Mouse (Mus musculus): Measurements from ENCODE around the gene Rnf43.

The Rnf43 gene

DNA sequence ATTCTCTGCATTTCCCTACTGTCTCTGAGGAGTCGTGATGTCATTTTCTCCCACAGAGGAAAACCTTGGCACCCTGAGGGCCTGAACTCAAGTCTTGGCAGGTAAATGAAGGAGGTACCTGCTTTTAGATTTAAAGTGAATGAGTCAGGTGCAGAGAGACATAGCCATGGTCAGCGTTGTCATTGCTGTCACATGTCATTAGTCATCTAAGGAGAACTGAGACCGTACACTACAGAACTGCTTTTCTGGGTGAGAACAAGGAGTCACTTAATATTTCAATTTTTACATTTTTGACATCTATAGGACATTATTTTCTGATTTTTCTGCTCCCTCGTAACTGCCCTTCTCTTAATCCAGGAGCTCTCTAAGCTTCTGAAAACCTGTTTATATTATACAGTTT lies 16.0 kb downstream of the Rnf43 start:
- no peak for DNase-seq

GRCm38 (mm10) chr11:87678976-87679375 lies 16.5 kb downstream of the Rnf43 start:
- no peak for DNase-seq

DNA sequence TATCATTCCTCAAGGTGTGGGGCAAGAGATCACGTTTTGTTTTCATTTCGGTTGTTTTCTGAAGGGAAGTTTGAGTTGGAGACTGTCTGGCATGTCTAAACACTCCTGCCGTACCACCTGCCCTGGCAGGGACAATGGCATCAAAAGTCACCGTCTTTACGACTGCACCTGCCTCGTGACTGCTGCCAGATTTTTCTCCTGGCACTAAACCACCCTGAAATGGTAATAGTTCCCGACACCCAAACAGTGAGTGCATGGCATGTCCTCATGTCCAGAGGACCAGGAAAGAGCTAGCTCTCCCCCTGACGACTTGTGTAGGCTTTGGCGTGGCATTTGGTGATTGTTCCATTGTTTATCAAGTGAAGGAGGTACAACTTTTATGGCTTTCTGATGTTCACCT lies 18.3 kb downstream of the Rnf43 start:
- DNase-seq: no peak

- no peak for DNase-seq
These were observed 19.6 kb downstream of the Rnf43 start for GRCm38 (mm10) chr11:87682096-87682495.

DNA sequence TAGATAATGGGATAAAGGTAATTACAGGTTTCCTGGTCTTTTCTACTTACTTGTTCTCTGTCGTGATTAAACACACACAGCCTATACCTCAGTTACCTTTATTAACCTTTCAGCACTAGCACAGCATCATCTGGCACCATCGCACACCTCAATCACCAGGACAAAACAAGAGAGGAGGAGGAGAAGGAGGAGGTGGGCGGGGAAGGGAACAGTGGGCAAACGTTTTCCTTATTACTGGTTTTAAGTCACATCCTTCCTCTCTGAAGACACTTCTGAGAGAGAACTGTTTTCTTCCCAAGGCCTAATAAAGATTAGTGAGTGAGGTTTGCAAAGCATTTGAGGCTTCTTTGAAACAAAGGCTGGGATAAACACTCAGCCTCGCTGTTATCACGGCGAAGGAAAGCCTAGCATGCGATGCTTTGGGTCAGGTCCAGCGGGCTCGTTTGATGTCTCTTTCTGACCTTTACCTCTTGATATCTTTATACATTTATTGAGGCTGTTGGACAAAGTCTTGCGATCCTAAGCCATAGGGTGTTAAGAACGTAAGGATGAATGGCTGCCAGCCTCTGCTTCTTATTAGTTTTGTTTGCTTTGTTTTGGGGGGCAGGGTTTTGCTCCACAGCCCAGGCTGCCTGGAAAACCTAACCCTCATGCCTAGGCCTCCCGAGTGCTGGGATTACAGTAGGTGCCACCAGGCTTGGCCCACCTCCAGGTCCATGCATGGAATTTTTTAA lies 20.5 kb downstream of the Rnf43 start:
- no peak for DNase-seq

GRCm38 (mm10) chr11:87686407-87686806 lies 23.9 kb downstream of the Rnf43 start:
- DNase-seq: no peak

DNA sequence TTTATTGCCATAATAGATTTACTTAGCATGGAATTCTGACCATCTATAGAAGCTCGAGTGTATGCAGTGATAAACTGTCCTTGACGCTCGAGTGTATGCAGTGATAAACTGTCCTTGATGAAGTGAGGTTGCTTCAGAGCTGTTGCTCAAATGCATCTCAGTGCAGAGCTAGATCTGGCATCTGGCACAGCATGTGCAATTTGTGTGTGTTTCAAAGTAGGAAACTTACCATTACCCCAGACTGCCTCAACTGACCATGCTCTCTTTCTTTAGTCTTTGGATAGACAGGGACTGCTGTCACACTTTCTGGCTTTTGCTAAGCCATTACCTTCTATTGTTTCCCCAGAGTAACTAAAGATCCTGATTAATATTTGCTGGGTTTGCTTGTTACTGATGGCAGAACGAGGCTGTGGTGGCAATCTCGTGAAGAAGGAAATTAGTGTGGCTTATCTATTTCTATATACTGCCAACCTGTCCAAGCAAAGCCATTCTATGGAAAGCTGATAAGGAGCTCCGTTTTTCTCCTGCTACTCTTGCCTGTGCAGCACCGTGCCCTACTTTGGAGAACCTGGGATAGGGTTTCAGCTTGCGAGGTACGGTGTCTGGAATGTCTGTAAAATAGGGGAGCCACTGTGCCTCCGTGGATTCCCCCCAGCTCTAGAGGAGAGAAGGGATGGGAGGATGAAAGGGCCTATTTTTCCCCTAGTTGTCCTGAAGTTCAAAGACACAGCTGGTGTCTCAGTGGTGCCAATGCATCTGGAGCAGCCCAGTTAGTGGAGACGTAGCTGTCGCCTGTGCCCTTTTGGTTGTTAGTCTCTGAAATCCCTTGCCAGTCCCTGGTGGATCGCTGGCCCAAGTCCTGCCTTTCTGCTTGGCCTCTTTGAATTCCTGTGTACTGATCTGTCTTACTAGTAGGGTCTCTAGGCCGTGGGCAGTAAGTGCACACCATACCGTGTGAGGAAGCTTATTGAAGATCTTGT lies 25.0 kb downstream of the Rnf43 start:
- no peak for DNase-seq

- no peak for DNase-seq
These were observed 26.1 kb downstream of the Rnf43 start for GRCm38 (mm10) chr11:87688478-87689203.

DNA sequence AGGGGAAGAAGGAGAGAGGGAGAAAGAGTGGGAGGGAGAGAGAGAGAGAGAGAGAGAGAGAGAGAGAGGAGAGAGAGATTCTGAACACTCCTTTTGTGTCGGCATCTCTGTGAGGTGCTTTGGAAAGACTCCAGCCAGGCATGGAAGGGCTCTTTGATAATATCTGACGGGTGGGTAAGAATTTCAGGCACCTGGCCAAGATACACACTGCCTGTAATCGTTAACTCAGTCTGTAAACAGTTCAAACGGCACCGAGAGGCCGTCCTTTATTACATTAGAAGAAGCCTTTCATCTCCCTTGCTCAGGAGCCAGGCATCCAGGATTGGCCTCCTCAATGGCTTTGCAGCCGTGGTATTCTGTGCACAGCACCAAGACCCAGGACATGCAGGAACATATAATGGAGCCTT lies 26.9 kb downstream of the Rnf43 start:
- peak; percentile 86 for DNase-seq

DNA sequence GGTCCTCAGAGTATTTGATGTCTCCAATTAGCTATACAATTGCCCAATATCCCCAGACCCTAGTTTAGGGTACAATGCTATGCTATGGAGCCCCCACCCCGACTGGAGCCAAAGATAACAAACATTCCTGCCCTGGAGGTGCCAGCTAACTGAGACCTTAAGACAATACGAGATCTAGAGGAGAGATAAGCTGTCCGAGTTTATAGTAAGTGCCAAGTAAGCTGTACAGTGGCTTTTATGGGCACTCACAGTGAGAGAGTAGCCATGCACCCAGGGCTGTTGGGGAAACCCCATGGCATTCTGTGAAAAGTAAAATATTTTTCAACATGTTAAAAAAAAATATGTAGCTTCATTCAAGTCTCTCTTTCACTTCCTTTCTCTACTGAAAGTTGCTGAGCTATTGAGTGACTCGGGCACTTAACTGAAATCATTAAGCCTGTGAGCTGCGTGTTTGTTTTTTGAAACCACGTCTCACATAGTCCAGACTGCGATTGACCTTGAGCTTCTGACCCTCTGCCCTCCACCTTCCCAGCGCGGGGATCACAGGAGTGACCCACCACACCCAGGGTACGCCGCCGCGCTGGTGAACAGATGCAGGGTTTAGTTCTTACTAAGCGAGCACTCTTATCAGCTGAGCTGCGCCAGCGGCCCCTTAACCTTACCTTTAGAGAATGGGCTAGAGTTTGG lies 27.7 kb downstream of the Rnf43 start:
- DNase-seq: no peak

GRCm38 (mm10) chr11:87697131-87697682 lies 34.7 kb downstream of the Rnf43 start:
- DNase-seq: no peak

DNA sequence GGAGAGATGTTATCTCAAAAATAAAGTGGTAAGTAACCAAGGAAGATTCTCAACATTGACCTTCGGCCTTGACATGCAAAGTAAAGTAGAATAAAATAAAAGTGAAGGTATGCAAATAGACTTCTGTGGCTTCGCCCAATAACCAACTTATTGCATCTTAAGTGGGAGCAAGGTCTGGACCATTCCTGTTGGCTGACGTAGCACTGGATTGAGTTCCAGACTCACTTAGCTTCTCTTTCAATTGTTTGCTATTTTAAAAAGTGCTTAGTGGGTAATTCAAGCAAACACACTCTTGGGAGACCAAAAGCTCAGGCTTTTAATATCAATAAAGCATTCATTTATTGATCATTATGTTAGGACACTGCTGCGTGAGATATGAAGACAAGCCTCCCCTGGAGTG lies 35.6 kb downstream of the Rnf43 start:
- DNase-seq: no peak

DNA sequence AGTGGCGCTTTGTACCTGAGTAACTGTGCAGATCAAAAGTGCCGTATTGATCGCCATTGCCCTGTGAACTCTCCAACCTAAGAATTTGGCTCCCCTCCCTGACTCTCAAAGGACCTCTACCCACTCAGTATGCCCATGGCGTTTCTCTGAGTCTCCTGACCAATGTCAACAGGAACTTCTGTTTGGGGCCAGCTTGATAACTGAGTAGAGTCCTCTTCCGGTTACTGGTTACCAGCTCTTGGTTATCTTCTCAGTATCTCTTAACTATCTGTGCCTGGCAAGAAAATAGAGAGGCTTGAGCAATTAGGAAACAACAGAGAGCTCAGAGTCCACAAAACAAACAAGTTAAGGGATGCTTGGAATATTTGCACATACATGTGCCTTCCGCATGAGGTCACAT lies 38.6 kb downstream of the Rnf43 start:
- DNase-seq: no peak

GRCm38 (mm10) chr11:87701877-87702620 lies 39.5 kb downstream of the Rnf43 start:
- no peak for DNase-seq

- no peak for DNase-seq
These were observed 41.1 kb downstream of the Rnf43 start for GRCm38 (mm10) chr11:87703654-87704053.

- DNase-seq: no peak
These were observed 41.8 kb downstream of the Rnf43 start for GRCm38 (mm10) chr11:87704289-87704688.

DNA sequence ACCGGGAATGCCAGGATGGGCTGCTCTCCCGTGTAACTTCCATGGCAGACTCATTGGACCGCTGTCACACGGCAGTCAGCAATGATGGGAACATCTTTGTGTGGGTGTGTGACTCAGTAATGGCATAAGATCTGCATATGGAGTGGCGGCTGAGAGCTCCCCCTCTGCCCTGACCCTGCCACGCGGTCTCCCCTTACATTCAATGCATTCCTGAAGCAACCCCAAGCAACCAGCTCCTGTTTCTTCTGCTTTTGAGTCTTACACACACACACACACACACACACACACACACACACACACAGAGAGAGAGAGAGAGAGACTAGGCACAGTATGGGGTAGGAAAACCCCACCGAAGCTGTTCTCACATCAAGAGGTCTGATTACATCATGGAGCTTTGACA lies 45.0 kb downstream of the Rnf43 start:
- no peak for DNase-seq

DNA sequence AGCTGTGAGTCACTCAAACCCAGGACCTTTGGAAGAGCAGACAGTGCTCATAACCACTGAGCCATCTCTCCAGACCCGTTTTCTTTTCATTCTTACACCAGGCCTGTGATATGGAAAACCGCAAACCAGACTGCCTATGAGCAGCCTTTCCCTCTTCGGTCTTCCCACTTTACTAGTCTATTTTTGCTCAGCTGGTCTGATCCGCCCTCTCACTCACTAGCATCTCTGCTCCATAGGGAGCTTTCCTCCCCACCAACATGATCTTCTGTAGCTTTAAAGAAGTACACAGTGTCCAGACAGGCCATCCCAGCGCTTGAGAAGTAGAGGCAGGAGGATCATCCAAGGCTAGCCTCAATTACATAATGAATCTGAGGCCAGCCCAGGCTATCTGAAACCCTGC lies 46.5 kb downstream of the Rnf43 start:
- no peak for DNase-seq

DNA sequence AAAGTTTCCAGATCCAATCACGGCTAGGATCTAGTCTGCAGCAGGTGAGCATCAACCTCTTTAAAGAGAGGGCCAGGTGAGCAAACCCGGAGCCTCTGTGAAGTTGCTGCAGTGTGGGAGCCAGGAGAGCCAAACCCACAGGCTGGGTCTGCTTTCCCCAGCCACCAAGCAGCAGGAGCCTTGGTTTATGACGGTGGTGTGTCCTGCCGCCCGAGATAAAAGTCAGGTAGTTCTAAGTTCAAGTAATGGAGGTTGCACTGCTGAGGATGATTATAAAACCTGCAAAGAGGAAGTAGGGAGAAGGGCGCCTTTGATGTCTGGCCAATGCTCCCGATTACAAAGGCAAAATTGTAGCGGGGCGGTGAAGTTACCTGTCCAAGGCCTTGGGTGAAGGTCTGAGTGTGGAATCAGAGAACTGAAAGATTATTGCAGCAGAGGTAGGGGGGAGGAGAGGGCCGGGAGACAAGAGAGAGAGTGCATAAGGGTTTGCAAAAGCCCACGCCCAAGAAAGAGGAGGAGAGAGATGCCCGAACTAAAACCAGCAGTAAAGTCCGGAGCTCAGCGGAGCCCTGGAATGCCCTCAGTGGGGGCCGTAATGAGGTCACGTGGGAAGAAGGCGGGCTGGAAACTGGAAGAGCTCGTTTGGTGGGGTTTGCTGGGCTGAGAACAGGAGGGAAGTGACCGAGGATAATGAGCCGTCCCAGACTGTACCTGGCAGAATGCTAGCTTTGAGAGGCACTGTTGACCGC lies 47.2 kb downstream of the Rnf43 start:
- DNase-seq: peak; percentile 82

DNA sequence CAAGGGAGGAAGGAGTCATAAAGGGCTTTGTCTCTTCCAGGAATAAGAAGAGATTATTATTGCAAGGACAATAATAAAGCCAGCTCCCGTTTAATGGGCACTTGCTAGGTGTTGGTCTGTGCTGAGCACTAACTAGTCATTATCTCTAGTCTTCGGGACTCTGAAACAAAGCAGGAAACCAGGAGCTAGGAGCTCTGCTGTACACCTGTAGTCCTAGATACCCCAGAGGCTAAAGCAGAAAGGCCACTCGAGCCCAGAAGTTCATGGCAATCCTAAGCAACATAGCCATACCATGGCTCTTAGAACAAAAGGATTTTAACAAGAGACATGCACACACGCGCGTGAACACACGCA lies 47.7 kb downstream of the Rnf43 start:
- DNase-seq: no peak

GRCm38 (mm10) chr11:87712188-87712587 lies 49.7 kb downstream of the Rnf43 start:
- DNase-seq: no peak

Data from lung, postnatal 10 days (tissue).